Mouse (Mus musculus) myocyte (in vitro differentiated cells): Measurements from ENCODE around the gene Slc5a3. TPM values are rescaled to one million over a fixed set of nuclear protein-coding genes. Genes with fewer than 3 reads are reported as not detected.

Source experiments
- H3K27me3 ChIP-seq: one replicate; pipeline ENCODE4 v1.6.1; 2011; ENCODE audit not compliant: control insufficient read depth, insufficient read depth, insufficient read length
- H3K36me3 ChIP-seq: one replicate; pipeline ENCODE4 v1.6.1; 2011; ENCODE audit not compliant: control insufficient read depth, insufficient read depth
- H3K4me2 ChIP-seq: one replicate; pipeline ENCODE4 v1.6.1; 2011; ENCODE audit warnings: low read depth, control low read depth
- H3K4me3 ChIP-seq: one replicate; pipeline ENCODE4 v1.5.1; 2011; ENCODE audit warnings: mild to moderate bottlenecking, control low read depth, moderate library complexity
- H3K79me2 ChIP-seq: one replicate; pipeline ENCODE4 v1.6.1; 2011; ENCODE audit not compliant: control insufficient read depth, insufficient read depth
- H3ac ChIP-seq: one replicate; pipeline ENCODE4 v1.6.1; 2011; ENCODE audit not compliant: control insufficient read depth, insufficient read length
- CEBPB ChIP-seq: IDR thresholded peaks from 2 replicates; pipeline ENCODE4 v1.6.1; 2011; ENCODE audit warnings: mild to moderate bottlenecking, moderate library complexity; ENCODE audit not compliant: poor library complexity, insufficient read depth, severe bottlenecking
- E2F4 ChIP-seq: IDR thresholded peaks from one replicate; pipeline ENCODE4 v1.6.1; 2011; ENCODE audit warnings: mild to moderate bottlenecking, control low read depth, moderate library complexity; ENCODE audit not compliant: insufficient read depth
- MAX ChIP-seq: IDR thresholded peaks from one replicate; pipeline ENCODE4 v1.6.1; 2011; ENCODE audit warnings: low read depth, mild to moderate bottlenecking, control low read depth
- MYOD1 ChIP-seq, 3 experiments: IDR thresholded peaks; one replicate each; pipeline ENCODE4 v1.6.1; 2011; ENCODE audit warnings: control low read depth in 2 of 3, low read depth in 2 of 3, mild to moderate bottlenecking in 2 of 3, moderate library complexity in 1 of 3; ENCODE audit not compliant: insufficient read length in 2 of 3, control insufficient read depth in 1 of 3
- MYOG ChIP-seq, 3 experiments: IDR thresholded peaks; one replicate each; pipeline ENCODE4 v1.6.1; 2011; ENCODE audit warnings: control low read depth in 2 of 3, low read depth in 2 of 3, mild to moderate bottlenecking in 2 of 3; ENCODE audit not compliant: insufficient read length in 2 of 3, control insufficient read depth in 1 of 3, insufficient read depth in 1 of 3
- POLR2A ChIP-seq: IDR thresholded peaks from one replicate; pipeline ENCODE4 v1.6.1; 2011; ENCODE audit warnings: low read depth, mild to moderate bottlenecking, control low read depth, moderate library complexity; ENCODE audit not compliant: insufficient read length
- POLR2AphosphoS2 ChIP-seq: IDR thresholded peaks from one replicate; pipeline ENCODE4 v1.6.1; 2011; ENCODE audit warnings: low read depth, control low read depth; ENCODE audit not compliant: insufficient read length
- REST ChIP-seq: IDR thresholded peaks from one replicate; pipeline ENCODE4 v1.6.1; 2011; ENCODE audit warnings: mild to moderate bottlenecking, control low read depth, moderate library complexity; ENCODE audit not compliant: insufficient read depth, insufficient read length
- SRF ChIP-seq: IDR thresholded peaks from one replicate; pipeline ENCODE4 v1.6.1; 2011; ENCODE audit warnings: low read depth; ENCODE audit not compliant: control insufficient read depth, insufficient read length
- TCF12 ChIP-seq: IDR thresholded peaks from one replicate; pipeline ENCODE4 v1.6.1; 2011; ENCODE audit warnings: mild to moderate bottlenecking, control low read depth; ENCODE audit not compliant: poor library complexity, insufficient read depth, severe bottlenecking
- TCF3 ChIP-seq: IDR thresholded peaks from one replicate; pipeline ENCODE4 v1.6.1; 2011; ENCODE audit warnings: low read depth, control low read depth; ENCODE audit not compliant: insufficient read length
- USF1 ChIP-seq: IDR thresholded peaks from one replicate; pipeline ENCODE4 v1.6.1; 2011; ENCODE audit warnings: low read depth, mild to moderate bottlenecking, control low read depth, moderate library complexity
- polyA plus RNA-seq: library from polyadenylated mRNA; unstranded; fragments of >200 nt; fragmentation: generic; extraction: Trizol; gene quantifications from one replicate; pipeline ENCODE4 v1.2.1, GENCODE M21; 2012; ENCODE audit warnings: missing spikeins

Slc5a3 gene
- polyA plus RNA-seq, 1 experiment, result 1.2 TPM

- TF ChIP-seq MYOG (IDR thresholded peaks at IDR 0.05; ENCODE audit: control insufficient read depth in 1 of 3, insufficient read depth in 1 of 3, insufficient read length in 2 of 3, low read depth in 2 of 3) (no peak), USF1 (no peak), SRF (no peak), TCF3 (no peak), MAX (no peak), E2F4 (no peak), POLR2AphosphoS2 (no peak), MYOD1 (IDR thresholded peaks at IDR 0.05; ENCODE audit: control insufficient read depth in 1 of 3, insufficient read length in 2 of 3, low read depth in 2 of 3) (no peak), CEBPB (no peak), REST (no peak), TCF12 (no peak), POLR2A (no peak)
- peaks cover 49% of the 10 kb centered on the region for H3K36me3 ChIP-seq
These were observed 4.7 kb downstream of the Slc5a3 start for GRCm38 (mm10) chr16:92062832-92063231.

GRCm38 (mm10) chr16:92064801-92065200, 6.7 kb downstream of the Slc5a3 start:
- TF ChIP-seq TCF3 (no peak), E2F4 (no peak), SRF (no peak), POLR2AphosphoS2 (no peak), TCF12 (no peak), MYOG (IDR thresholded peaks at IDR 0.05; ENCODE audit: control insufficient read depth in 1 of 3, insufficient read depth in 1 of 3, insufficient read length in 2 of 3, low read depth in 2 of 3) (no peak), MAX (no peak), REST (no peak), MYOD1 (IDR thresholded peaks at IDR 0.05; ENCODE audit: control insufficient read depth in 1 of 3, insufficient read length in 2 of 3, low read depth in 2 of 3) (no peak)
- no peak overlapping the region for H3K4me2 ChIP-seq
- H3ac ChIP-seq, result no peak overlapping the region
- peaks cover 61% of the 10 kb centered on the region for H3K79me2 ChIP-seq
- H3K4me3 ChIP-seq, result no peak overlapping the region
- H3K36me3 ChIP-seq, result peaks cover 54% of the 10 kb centered on the region
- H3K27me3 ChIP-seq, result no peaks in the 10 kb centered on the region

More at GRCm38 (mm10) chr16:92062832-92063231, 4.7 kb downstream of the Slc5a3 start:
- H3ac ChIP-seq, result no peak overlapping the region
- H3K27me3 ChIP-seq, result no peaks in the 10 kb centered on the region
- H3K79me2 ChIP-seq, result peaks cover 70% of the 10 kb centered on the region
- no peak overlapping the region for H3K4me2 ChIP-seq
- no peak overlapping the region for H3K4me3 ChIP-seq

- TF ChIP-seq MAX (no peak), MYOD1 (IDR thresholded peaks at IDR 0.05; ENCODE audit: control insufficient read depth in 1 of 3, insufficient read length in 2 of 3, low read depth in 2 of 3) (no peak), CEBPB (no peak), TCF3 (no peak), SRF (no peak), USF1 (no peak), REST (no peak), POLR2A (no peak), POLR2AphosphoS2 (no peak), E2F4 (no peak), TCF12 (no peak), MYOG (IDR thresholded peaks at IDR 0.05; ENCODE audit: control insufficient read depth in 1 of 3, insufficient read depth in 1 of 3, insufficient read length in 2 of 3, low read depth in 2 of 3) (no peak)
These were observed 12.2 kb downstream of the Slc5a3 start for GRCm38 (mm10) chr16:92070338-92070737.

GRCm38 (mm10) chr16:92076797-92077196, 18.7 kb downstream of the Slc5a3 start:
- Histone ChIP-seq H3K4me2 (no peak overlapping the region), H3K79me2 (peaks cover 97% of the 10 kb centered on the region), H3K4me3 (no peak overlapping the region), H3ac (no peak overlapping the region), H3K27me3 (no peaks in the 10 kb centered on the region), H3K36me3 (peaks cover 24% of the 10 kb centered on the region)
- TF ChIP-seq SRF, result no peak
- no peak for TF ChIP-seq POLR2AphosphoS2
- TF ChIP-seq POLR2A, result no peak
- TF ChIP-seq REST, result no peak
- TF ChIP-seq MYOD1 (IDR thresholded peaks at IDR 0.05; ENCODE audit: control insufficient read depth in 1 of 3, insufficient read length in 2 of 3, low read depth in 2 of 3), result no peak
- TF ChIP-seq TCF12, result no peak
- TF ChIP-seq MYOG (IDR thresholded peaks at IDR 0.05; ENCODE audit: control insufficient read depth in 1 of 3, insufficient read depth in 1 of 3, insufficient read length in 2 of 3, low read depth in 2 of 3), result no peak
- TF ChIP-seq E2F4, result no peak
- no peak for TF ChIP-seq TCF3
- TF ChIP-seq MAX, result no peak
- TF ChIP-seq CEBPB, result no peak
- no peak for TF ChIP-seq USF1

More at GRCm38 (mm10) chr16:92070338-92070737, 12.2 kb downstream of the Slc5a3 start:
- H3K27me3 ChIP-seq, result no peaks in the 10 kb centered on the region
- H3K4me3 ChIP-seq, result no peak overlapping the region
- H3K4me2 ChIP-seq, result no peak overlapping the region
- peaks cover 41% of the 10 kb centered on the region for H3K36me3 ChIP-seq
- H3ac ChIP-seq, result no peak overlapping the region
- peaks cover 56% of the 10 kb centered on the region for H3K79me2 ChIP-seq
